13 mouse cellular contexts compared by ENCODE assay signal in genomic region chr17:26544319-26544963, GRCm38 (mm10). TPM values are rescaled to one million over a fixed set of nuclear protein-coding genes. Genes with fewer than 3 reads are reported as not detected.
DNase-seq lines count a peak whose midpoint lies in the region; ATAC-seq and TF ChIP-seq lines count a peak whose summit lies in the region.
"Had no signal": no experiment of that assay in that cellular context is flagged by ENCODE, and none has a peak within 500 bp of the region (broad histone marks: within the 10 kb centered on the region; RNA-seq: fewer than 3 reads in every experiment).

No protein-coding gene starts in this region.

- no peaks in the 10 kb centered on the region for H3K79me2 ChIP-seq in heart, adult 2 months (replicated peaks; ENCODE audit: control insufficient read depth, insufficient read depth, low read length)

- ATAC-seq in liver, embryonic 13.5 days (ENCODE audit: low read depth) = no peak
- no peak for ATAC-seq in liver, postnatal 0 days

- no peak overlapping the region for H3K9ac ChIP-seq in heart, adult 2 months (ENCODE audit: low read depth, low read length)
- 0 out of 2 replicates have a peak overlapping the region, but pooled peaks have one; percentile 12 for H3K9ac ChIP-seq in liver, embryonic 13.5 days
- H3K9ac ChIP-seq in liver, postnatal 0 days (replicated peaks) = 0 out of 2 replicates have a peak overlapping the region, but pooled peaks have one; percentile 2
- H3K9ac ChIP-seq: midbrain, embryonic 12.5 days had no signal

- H3K4me2 ChIP-seq in liver, embryonic 13.5 days = no peak overlapping the region
- no peak overlapping the region for H3K4me2 ChIP-seq in liver, postnatal 0 days (ENCODE audit: low read depth, low read length)
- H3K4me2 ChIP-seq: midbrain, embryonic 12.5 days had no signal

- TF ChIP-seq CTCF in heart, adult 2 months (IDR thresholded peaks at IDR 0.05) = no peak
- TF ChIP-seq CTCF in liver, postnatal 0 days (IDR thresholded peaks at IDR 0.05; ENCODE audit: low read depth) = no peak

- no peaks in the 10 kb centered on the region for H3K27me3 ChIP-seq in heart, adult 2 months (ENCODE audit: control insufficient read depth, insufficient read depth, low read length)
- H3K27me3 ChIP-seq in liver, embryonic 13.5 days = peaks cover 18% of the 10 kb centered on the region
- no peaks in the 10 kb centered on the region for H3K27me3 ChIP-seq in liver, postnatal 0 days (ENCODE audit: insufficient read depth, low read length)

- H3K9me3 ChIP-seq in liver, embryonic 13.5 days (replicated peaks) = no peaks in the 10 kb centered on the region
- H3K9me3 ChIP-seq in liver, postnatal 0 days (ENCODE audit: low read length) = no peaks in the 10 kb centered on the region
- H3K9me3 ChIP-seq: midbrain, embryonic 12.5 days had no signal

- no peak for TF ChIP-seq EP300 in heart, adult 2 months (IDR thresholded peaks at IDR 0.05; ENCODE audit: insufficient read depth, low read depth, low read length)
- no peak for TF ChIP-seq EP300 in liver, postnatal 0 days (IDR thresholded peaks at IDR 0.05; ENCODE audit: low read depth)

- H3K27ac ChIP-seq in heart, adult 2 months = peak overlapping the region; percentile 44
- H3K27ac ChIP-seq in liver, embryonic 13.5 days = no peak overlapping the region
- no peak overlapping the region for H3K27ac ChIP-seq in liver, postnatal 0 days (ENCODE audit: low read depth)
- H3K27ac ChIP-seq: midbrain, embryonic 12.5 days had no signal

- no peak for TF ChIP-seq POLR2A in heart, adult 2 months (IDR thresholded peaks at IDR 0.05; ENCODE audit: insufficient read depth, low read depth, low read length)

- intact Hi-C loops in heart, adult 2 months (cut with DNase I) = no loop called here

- peaks cover 13% of the 10 kb centered on the region for H3K4me1 ChIP-seq in heart, adult 2 months (ENCODE audit: control insufficient read depth, insufficient read depth, low read length)
- H3K4me1 ChIP-seq in liver, embryonic 13.5 days (replicated peaks) = peaks cover 25% of the 10 kb centered on the region
- peaks cover 10% of the 10 kb centered on the region for H3K4me1 ChIP-seq in liver, postnatal 0 days (ENCODE audit: insufficient read depth)
- H3K4me1 ChIP-seq: midbrain, embryonic 12.5 days had no signal

- no peak for DNase-seq in heart, adult 2 months
- no peak for DNase-seq in heart, adult 11 months
- DNase-seq in liver, embryonic 13.5 days = no peak
- DNase-seq in liver = no peak
- DNase-seq in MN1 (ENCODE audit: low spot score) = peak; percentile 47
- no peak for DNase-seq in liver, postnatal 0 days
- no peak for DNase-seq in embryo, embryonic 10.5 days (ENCODE audit: low spot score)
- DNase-seq in spleen, postnatal 14 days (ENCODE audit: low spot score in 2 of 2) = no peak
- DNase-seq: cerebellum, adult 18-20 months; embryo, embryonic 11 days; layer of hippocampus, adult 9-11 months; thymus, adult 18-20 months had no signal

- WGBS in heart, adult 2 months = 37% methylated on average over 8 of the region's 8 CpGs
- WGBS in liver, embryonic 13.5 days (ENCODE audit: insufficient replicate concordance) = 41% methylated on average over 8 of the region's 8 CpGs
- 56% methylated on average over 8 of the region's 8 CpGs for WGBS in liver, postnatal 0 days (ENCODE audit: insufficient replicate concordance)

- no peaks in the 10 kb centered on the region for H3K36me3 ChIP-seq in heart, adult 2 months (ENCODE audit: control insufficient read depth, insufficient read depth, low read length)
- H3K36me3 ChIP-seq in liver, embryonic 13.5 days = no peaks in the 10 kb centered on the region
- H3K36me3 ChIP-seq in liver, postnatal 0 days (replicated peaks; ENCODE audit: insufficient read depth, low read length) = no peaks in the 10 kb centered on the region
- H3K36me3 ChIP-seq: midbrain, embryonic 12.5 days had no signal

- H3K4me3 ChIP-seq in heart, adult 2 months = no peak overlapping the region
- no peak overlapping the region for H3K4me3 ChIP-seq in liver, embryonic 13.5 days (replicated peaks)
- no peak overlapping the region for H3K4me3 ChIP-seq in liver, postnatal 0 days (ENCODE audit: low read depth, low read length)
- H3K4me3 ChIP-seq: midbrain, embryonic 12.5 days had no signal

RNA-seq across cellular contexts. Expression of gene Ergic1, which starts 16.8 kb away (rescaled TPM):
- total RNA-seq in heart, adult 2 months (2021) = 10 to 100 TPM; 53.6 to 59.4 TPM
- polyA plus RNA-seq in heart, adult 2 months (2012; rRNA removed) = 64.4 and 84.3 TPM in 2 replicates
- 35.2 and 37.0 TPM in 2 replicates for polyA plus RNA-seq in liver, embryonic 13.5 days (2015; fragmentation: Nextera tagmentation; extraction: Ambion mirVana)
- 34.4 and 35.0 TPM in 2 replicates for polyA plus RNA-seq in liver, postnatal 0 days (2015; fragmentation: Nextera tagmentation; extraction: Ambion mirVana)

RNA-seq across cellular contexts. Expression of gene Dusp1, which starts 17.5 kb away (rescaled TPM):
- 10 to 100 TPM; 61.4 to 71.3 TPM for total RNA-seq in heart, adult 2 months (2021)
- polyA plus RNA-seq in heart, adult 2 months (2012; rRNA removed) = 122 and 171 TPM in 2 replicates
- 22.2 and 27.8 TPM in 2 replicates for polyA plus RNA-seq in liver, embryonic 13.5 days (2015; fragmentation: Nextera tagmentation; extraction: Ambion mirVana)
- polyA plus RNA-seq in liver, postnatal 0 days (2015; fragmentation: Nextera tagmentation; extraction: Ambion mirVana) = 13.4 and 14.2 TPM in 2 replicates
